Mouse (Mus musculus) heart, embryonic 14.5 days (tissue): Measurements from ENCODE around the gene Itgb5. TPM values are rescaled to one million over a fixed set of nuclear protein-coding genes. Genes with fewer than 3 reads are reported as not detected.
A peak's percentile ranks its signal among the peaks of the same experiment; 100 is the strongest.

Experiments
- ATAC-seq: fragments of 200-750 bp; cut with Nextera tagmentation; 2 replicates; pipeline ENCODE4 v1.8.0; 2017; ENCODE audit warnings: low read depth, moderate TSS enrichment; ENCODE audit not compliant: insufficient number of reproducible peaks, insufficient read depth, low FRiP score
- H3K27ac ChIP-seq, 2 experiments: fragments of 200-500 bp in 1 of 2; fragments of 300-500 bp in 1 of 2; sonication (generic) in 1 of 2; replicated peaks in 1 of 2; 2 replicates each; pipeline ENCODE4 v1.5.1; 2012 to 2014; ENCODE audit warnings: low read depth in 2 of 2, low read length in 2 of 2, control low read depth in 1 of 2, mild to moderate bottlenecking in 1 of 2, mixed read lengths in 1 of 2; ENCODE audit not compliant: control insufficient read depth in 1 of 2, insufficient read depth in 1 of 2
- H3K27me3 ChIP-seq: fragments of 300-500 bp; sonication (generic); 2 replicates; pipeline ENCODE4 v1.6.1; 2014; ENCODE audit warnings: mild to moderate bottlenecking, low read length, control low read depth; ENCODE audit not compliant: control insufficient read depth, insufficient read depth
- H3K36me3 ChIP-seq: fragments of 300-500 bp; sonication (generic); 2 replicates; pipeline ENCODE4 v1.6.1; 2014; ENCODE audit warnings: mild to moderate bottlenecking, control low read depth, low read length, mixed read lengths; ENCODE audit not compliant: control insufficient read depth, insufficient read depth
- H3K4me1 ChIP-seq, 2 experiments: fragments of 200-500 bp in 1 of 2; fragments of 300-500 bp in 1 of 2; sonication (generic) in 1 of 2; 2 replicates each; pipeline ENCODE4 v1.6.1; 2012 to 2014; ENCODE audit warnings: low read length in 2 of 2, control low read depth in 1 of 2, mixed read lengths in 1 of 2; ENCODE audit not compliant: control insufficient read depth in 2 of 2, insufficient read depth in 2 of 2
- H3K4me2 ChIP-seq: fragments of 300-500 bp; sonication (generic); 2 replicates; pipeline ENCODE4 v1.6.1; 2014; ENCODE audit warnings: mild to moderate bottlenecking, low read length
- H3K4me3 ChIP-seq, 2 experiments: fragments of 200-500 bp in 1 of 2; fragments of 300-500 bp in 1 of 2; sonication (generic) in 1 of 2; 2 replicates each; pipeline ENCODE4 v1.5.1; 2012 to 2014; ENCODE audit warnings: low read length in 2 of 2, mild to moderate bottlenecking in 2 of 2, control low read depth in 1 of 2, low read depth in 1 of 2, moderate library complexity in 1 of 2; ENCODE audit not compliant: control insufficient read depth in 1 of 2, insufficient read depth in 1 of 2
- H3K9ac ChIP-seq: fragments of 300-500 bp; sonication (generic); 2 replicates; pipeline ENCODE4 v1.6.1; 2014; ENCODE audit warnings: mild to moderate bottlenecking, low read length
- H3K9me3 ChIP-seq: fragments of 300-500 bp; sonication (generic); 2 replicates; pipeline ENCODE4 v1.6.1; 2016; ENCODE audit warnings: low read length, control low read depth; ENCODE audit not compliant: control insufficient read depth
- WGBS: fragments of 180-500 bp; shearing (Covaris S2); extraction: QIAGEN DNeasy Blood & Tissue Kit; methylation state at CpG from one replicate; pipeline ENCODE4 v1.1.7; 2014; 5-methylcytosine and 5-hydroxymethylcytosine counted together
- polyA plus RNA-seq: library from polyadenylated mRNA; unstranded; fragments of >200 nt; fragmentation: Nextera tagmentation; extraction: Ambion mirVana; gene quantifications from 2 replicates; pipeline ENCODE4 v1.2.1, GENCODE M21; 2014

The Itgb5 gene
- polyA plus RNA-seq, 1 experiment from 2014 or later: 96.2 TPM

DNA sequence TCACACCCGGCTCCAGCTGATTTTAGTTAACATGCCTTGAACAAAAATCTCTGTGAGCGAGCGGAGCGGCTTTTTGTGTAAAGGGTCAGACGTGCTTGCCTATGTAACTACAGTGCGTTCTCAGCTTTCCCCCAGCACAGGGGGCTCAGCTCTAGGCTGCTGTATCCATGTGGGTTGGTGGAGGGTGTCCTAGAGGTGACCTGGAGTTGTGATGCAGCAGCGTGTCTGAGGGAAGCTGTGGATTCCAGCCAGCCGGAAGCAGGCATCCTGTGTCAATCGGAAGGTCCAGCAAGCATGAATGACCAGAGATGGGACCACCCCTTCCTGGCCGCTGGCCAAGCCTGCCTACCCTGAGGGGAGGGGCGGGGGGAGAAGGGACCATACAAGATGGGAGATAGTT, 112.9 kb downstream of the Itgb5 start:
- H3K27me3 ChIP-seq: no peaks in the 10 kb centered on the region
- H3K36me3 ChIP-seq: peaks cover 4% of the 10 kb centered on the region
- H3K4me3 ChIP-seq: no peak overlapping the region
- no peak overlapping the region for H3K4me2 ChIP-seq
- 44% methylated on average over 11 of the region's 11 CpGs for WGBS
- peaks cover 74 to 87% of the 10 kb centered on the region in 2 experiments for H3K4me1 ChIP-seq
- ATAC-seq: 0 out of 2 replicates have a peak, but pooled peaks have one; percentile 10
- peak overlapping the region; percentile 75 to 92; a peak in 3 of 4 replicates for H3K27ac ChIP-seq
- H3K9me3 ChIP-seq: no peaks in the 10 kb centered on the region
- H3K9ac ChIP-seq: peak overlapping the region; percentile 49; the same call in 1 of the 2 replicates

- no peak overlapping the region for H3K4me3 ChIP-seq
- H3K27ac ChIP-seq: no peak overlapping the region
- H3K9me3 ChIP-seq: no peaks in the 10 kb centered on the region
- peaks cover 64 to 77% of the 10 kb centered on the region in 2 experiments for H3K4me1 ChIP-seq
- no peaks in the 10 kb centered on the region for H3K27me3 ChIP-seq
- H3K4me2 ChIP-seq: no peak overlapping the region
- H3K36me3 ChIP-seq: peaks cover 15% of the 10 kb centered on the region
- no peak for ATAC-seq
- H3K9ac ChIP-seq: no peak overlapping the region
- 94% methylated on average over 6 of the region's 6 CpGs for WGBS
Measured at GRCm38 (mm10) chr16:33943388-33943787, 113.9 kb downstream of the Itgb5 start.

GRCm38 (mm10) chr16:33944126-33944525, 114.7 kb downstream of the Itgb5 start:
- Histone ChIP-seq H3K4me1 (peaks cover 57 to 69% of the 10 kb centered on the region in 2 experiments), H3K9ac (no peak overlapping the region), H3K9me3 (no peaks in the 10 kb centered on the region), H3K27ac (no peak overlapping the region), H3K27me3 (no peaks in the 10 kb centered on the region), H3K4me3 (no peak overlapping the region), H3K4me2 (no peak overlapping the region), H3K36me3 (peaks cover 22% of the 10 kb centered on the region)
- WGBS: 86% methylated on average over 4 of the region's 4 CpGs
- ATAC-seq: no peak

DNA sequence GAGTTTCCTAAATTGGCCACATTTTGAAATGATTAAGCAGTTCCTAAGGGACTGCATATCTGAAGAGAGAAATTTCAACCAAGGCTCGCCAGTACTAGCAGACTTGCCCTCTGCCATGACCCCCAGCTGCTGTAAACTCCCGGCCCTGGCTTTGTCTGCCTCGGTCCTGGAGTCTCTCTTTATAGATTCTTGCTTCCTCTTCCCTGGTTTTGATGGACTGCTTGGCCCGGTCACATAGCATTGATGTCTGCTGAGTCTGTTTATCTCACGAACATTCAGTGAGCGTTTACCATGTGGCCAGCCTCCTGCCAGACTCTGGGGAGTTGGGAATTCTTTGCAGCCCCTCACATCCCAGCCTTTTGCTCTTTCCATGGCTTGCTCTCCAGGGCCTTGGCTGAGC, 115.3 kb downstream of the Itgb5 start:
- H3K36me3 ChIP-seq: peaks cover 27% of the 10 kb centered on the region
- no peak overlapping the region; the same call in 1 of the 2 replicates for H3K9ac ChIP-seq
- peak overlapping the region; percentile 40 to 70 for H3K27ac ChIP-seq
- no peak overlapping the region for H3K4me3 ChIP-seq
- peaks cover 51 to 63% of the 10 kb centered on the region in 2 experiments for H3K4me1 ChIP-seq
- no peak overlapping the region for H3K4me2 ChIP-seq
- no peaks in the 10 kb centered on the region for H3K9me3 ChIP-seq
- no peaks in the 10 kb centered on the region for H3K27me3 ChIP-seq
- 10% methylated on average over 6 of the region's 6 CpGs for WGBS
- no peak for ATAC-seq

DNA sequence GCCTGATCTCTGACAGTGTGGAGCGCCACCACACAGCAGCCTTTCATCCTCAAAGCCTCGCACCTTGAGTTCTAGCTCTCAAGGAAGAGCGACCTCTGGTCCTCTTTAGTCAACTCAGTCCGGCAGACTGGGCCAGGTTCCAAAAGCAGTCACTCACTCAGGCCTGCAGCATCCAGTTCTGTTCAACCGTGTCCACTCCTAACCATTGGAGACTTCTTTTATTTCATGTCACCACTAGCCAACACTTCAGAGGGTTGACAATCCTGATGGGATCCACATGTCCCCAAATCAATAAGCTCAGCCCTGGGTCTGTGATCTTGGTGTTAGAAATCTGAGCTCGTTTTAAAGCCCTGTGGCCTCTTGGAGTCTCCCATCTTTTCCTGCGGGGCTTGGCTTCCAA, 116.6 kb downstream of the Itgb5 start:
- Histone ChIP-seq H3K4me1 (peaks cover 39 to 50% of the 10 kb centered on the region in 2 experiments), H3K9me3 (no peaks in the 10 kb centered on the region), H3K27me3 (no peaks in the 10 kb centered on the region), H3K27ac (peak overlapping the region; percentile 31 to 38; a peak in 1 of 4 replicates), H3K9ac (no peak overlapping the region), H3K4me2 (no peak overlapping the region), H3K4me3 (no peak overlapping the region), H3K36me3 (peaks cover 33% of the 10 kb centered on the region)
- WGBS: 31% methylated on average over 7 of the region's 7 CpGs
- ATAC-seq: no peak

GRCm38 (mm10) chr16:33947664-33948571, 118.5 kb downstream of the Itgb5 start:
- no peak overlapping the region for H3K27ac ChIP-seq
- no peak overlapping the region for H3K4me3 ChIP-seq
- WGBS: 87% methylated on average over 17 of the region's 17 CpGs
- no peaks in the 10 kb centered on the region for H3K27me3 ChIP-seq
- H3K4me1 ChIP-seq: peaks cover 20 to 31% of the 10 kb centered on the region in 2 experiments
- H3K36me3 ChIP-seq: peaks cover 41% of the 10 kb centered on the region
- ATAC-seq: no peak
- no peak overlapping the region for H3K4me2 ChIP-seq
- H3K9me3 ChIP-seq: no peaks in the 10 kb centered on the region
- no peak overlapping the region for H3K9ac ChIP-seq

- 77% methylated on average over 6 of the region's 6 CpGs for WGBS
- no peak overlapping the region for H3K4me2 ChIP-seq
- H3K4me1 ChIP-seq: peaks cover 8 to 10% of the 10 kb centered on the region in 2 experiments
- no peak for ATAC-seq
- no peaks in the 10 kb centered on the region for H3K27me3 ChIP-seq
- peaks cover 66% of the 10 kb centered on the region for H3K36me3 ChIP-seq
- no peak overlapping the region for H3K27ac ChIP-seq
- no peak overlapping the region for H3K4me3 ChIP-seq
- no peaks in the 10 kb centered on the region for H3K9me3 ChIP-seq
- H3K9ac ChIP-seq: no peak overlapping the region
Measured at GRCm38 (mm10) chr16:33950386-33950785, 120.9 kb downstream of the Itgb5 start.
